Mouse (Mus musculus): Measurements from ENCODE around the gene Hip1r. TPM values are rescaled to one million over a fixed set of nuclear protein-coding genes. Genes with fewer than 3 reads are reported as not detected.

Hip1r gene
- polyA plus RNA-seq, 1 experiment from 2014 or later: 7.9 TPM

GRCm38 (mm10) chr5:124036836-124037235, 63.4 kb downstream of the Hip1r start:
- H3K4me3 ChIP-seq (replicated peaks): no peak overlapping the region
- no peak for ATAC-seq (ENCODE audit: insufficient number of reproducible peaks, insufficient read depth, low FRiP score, low TSS enrichment, low read depth)
- H3K9ac ChIP-seq (replicated peaks): no peak overlapping the region
- H3K36me3 ChIP-seq: no peaks in the 10 kb centered on the region
- H3K27me3 ChIP-seq: no peaks in the 10 kb centered on the region
- no peaks in the 10 kb centered on the region for H3K4me1 ChIP-seq (replicated peaks)
- H3K9me3 ChIP-seq: no peaks in the 10 kb centered on the region
- H3K27ac ChIP-seq: no peak overlapping the region
- 82% methylated on average over 5 of the region's 5 CpGs for WGBS
- H3K4me2 ChIP-seq: no peak overlapping the region

- Histone ChIP-seq H3K27ac (no peak overlapping the region), H3K4me2 (no peak overlapping the region), H3K4me1 (replicated peaks) (no peaks in the 10 kb centered on the region), H3K27me3 (no peaks in the 10 kb centered on the region), H3K9ac (replicated peaks) (no peak overlapping the region), H3K4me3 (replicated peaks) (no peak overlapping the region), H3K9me3 (no peaks in the 10 kb centered on the region), H3K36me3 (no peaks in the 10 kb centered on the region)
- ATAC-seq (ENCODE audit: insufficient number of reproducible peaks, insufficient read depth, low FRiP score, low TSS enrichment, low read depth): no peak
- WGBS: 88% methylated on average over 6 of the region's 6 CpGs
These were observed 66.2 kb downstream of the Hip1r start for GRCm38 (mm10) chr5:124039602-124040001.

- no peak overlapping the region for H3K27ac ChIP-seq
- H3K4me1 ChIP-seq (replicated peaks): no peaks in the 10 kb centered on the region
- no peaks in the 10 kb centered on the region for H3K9me3 ChIP-seq
- H3K4me3 ChIP-seq (replicated peaks): no peak overlapping the region
- WGBS: 71% methylated on average over 9 of the region's 9 CpGs
- no peaks in the 10 kb centered on the region for H3K27me3 ChIP-seq
- H3K4me2 ChIP-seq: no peak overlapping the region
- no peak for ATAC-seq (ENCODE audit: insufficient number of reproducible peaks, insufficient read depth, low FRiP score, low TSS enrichment, low read depth)
- no peak overlapping the region for H3K9ac ChIP-seq (replicated peaks)
- H3K36me3 ChIP-seq: no peaks in the 10 kb centered on the region
These were observed 67.7 kb downstream of the Hip1r start for GRCm38 (mm10) chr5:124041097-124041496.

- peak overlapping the region; percentile 31 for H3K27ac ChIP-seq
These were observed 70.0 kb downstream of the Hip1r start for GRCm38 (mm10) chr5:124043212-124043978.

GRCm38 (mm10) chr5:124043999-124044398, 70.6 kb downstream of the Hip1r start:
- H3K36me3 ChIP-seq: no peaks in the 10 kb centered on the region
- no peak for ATAC-seq (ENCODE audit: insufficient number of reproducible peaks, insufficient read depth, low FRiP score, low TSS enrichment, low read depth)
- H3K27me3 ChIP-seq: no peaks in the 10 kb centered on the region
- H3K9ac ChIP-seq (replicated peaks): no peak overlapping the region
- H3K4me2 ChIP-seq: no peak overlapping the region
- no peaks in the 10 kb centered on the region for H3K4me1 ChIP-seq (replicated peaks)
- no peak overlapping the region; the same call in 1 of the 2 replicates for H3K27ac ChIP-seq
- H3K9me3 ChIP-seq: no peaks in the 10 kb centered on the region
- WGBS: 93% methylated on average over 5 of the region's 5 CpGs
- no peak overlapping the region for H3K4me3 ChIP-seq (replicated peaks)

More at GRCm38 (mm10) chr5:124043212-124043978, 70.0 kb downstream of the Hip1r start:
- H3K36me3 ChIP-seq: no peaks in the 10 kb centered on the region
- no peak overlapping the region for H3K9ac ChIP-seq (replicated peaks)
- no peaks in the 10 kb centered on the region for H3K27me3 ChIP-seq
- ATAC-seq (ENCODE audit: insufficient number of reproducible peaks, insufficient read depth, low FRiP score, low TSS enrichment, low read depth): no peak
- no peak overlapping the region for H3K4me2 ChIP-seq
- H3K9me3 ChIP-seq: no peaks in the 10 kb centered on the region
- no peaks in the 10 kb centered on the region for H3K4me1 ChIP-seq (replicated peaks)
- H3K4me3 ChIP-seq (replicated peaks): no peak overlapping the region
- whole genome bisulfite sequencing: 47% methylated on average over 10 of the region's 10 CpGs

GRCm38 (mm10) chr5:124045453-124046010, 72.1 kb downstream of the Hip1r start:
- no peak overlapping the region for H3K27ac ChIP-seq
- ATAC-seq (ENCODE audit: insufficient number of reproducible peaks, insufficient read depth, low FRiP score, low TSS enrichment, low read depth): no peak
- H3K27me3 ChIP-seq: no peaks in the 10 kb centered on the region
- H3K4me3 ChIP-seq (replicated peaks): no peak overlapping the region
- no peak overlapping the region for H3K4me2 ChIP-seq
- no peaks in the 10 kb centered on the region for H3K9me3 ChIP-seq
- H3K9ac ChIP-seq (replicated peaks): no peak overlapping the region
- peaks cover 13% of the 10 kb centered on the region for H3K4me1 ChIP-seq (replicated peaks)
- WGBS: 30% methylated on average over 11 of the region's 11 CpGs
- H3K36me3 ChIP-seq: no peaks in the 10 kb centered on the region

- ATAC-seq (ENCODE audit: insufficient number of reproducible peaks, insufficient read depth, low FRiP score, low TSS enrichment, low read depth): no peak
- Histone ChIP-seq H3K4me3 (replicated peaks) (no peak overlapping the region), H3K4me1 (replicated peaks) (peaks cover 15% of the 10 kb centered on the region), H3K27me3 (no peaks in the 10 kb centered on the region), H3K36me3 (no peaks in the 10 kb centered on the region), H3K9ac (replicated peaks) (no peak overlapping the region), H3K9me3 (no peaks in the 10 kb centered on the region), H3K27ac (no peak overlapping the region), H3K4me2 (no peak overlapping the region)
- 81% methylated on average over 7 of the region's 7 CpGs for WGBS
These were observed 73.4 kb downstream of the Hip1r start for GRCm38 (mm10) chr5:124046741-124047401.

GRCm38 (mm10) chr5:124049249-124050045, 76.0 kb downstream of the Hip1r start:
- Histone ChIP-seq H3K4me2 (no peak overlapping the region), H3K4me1 (replicated peaks) (peaks cover 15% of the 10 kb centered on the region), H3K36me3 (no peaks in the 10 kb centered on the region), H3K27ac (peak overlapping the region; percentile 75), H3K9me3 (no peaks in the 10 kb centered on the region), H3K27me3 (no peaks in the 10 kb centered on the region), H3K4me3 (replicated peaks) (no peak overlapping the region), H3K9ac (replicated peaks) (no peak overlapping the region; the same call in 1 of the 2 replicates)
- WGBS: 77% methylated on average over 15 of the region's 15 CpGs
- ATAC-seq (ENCODE audit: insufficient number of reproducible peaks, insufficient read depth, low FRiP score, low TSS enrichment, low read depth): no peak

GRCm38 (mm10) chr5:124050095-124051050, 76.9 kb downstream of the Hip1r start:
- Histone ChIP-seq H3K9ac (replicated peaks) (no peak overlapping the region; the same call in 1 of the 2 replicates), H3K9me3 (no peaks in the 10 kb centered on the region), H3K4me1 (replicated peaks) (peaks cover 15% of the 10 kb centered on the region), H3K4me2 (no peak overlapping the region), H3K27me3 (no peaks in the 10 kb centered on the region), H3K27ac (peak overlapping the region; percentile 75), H3K4me3 (replicated peaks) (no peak overlapping the region), H3K36me3 (no peaks in the 10 kb centered on the region)
- 43% methylated on average over 14 of the region's 14 CpGs for WGBS
- ATAC-seq (ENCODE audit: insufficient number of reproducible peaks, insufficient read depth, low FRiP score, low TSS enrichment, low read depth): no peak

GRCm38 (mm10) chr5:124051899-124052491, 78.6 kb downstream of the Hip1r start:
- no peaks in the 10 kb centered on the region for H3K27me3 ChIP-seq
- H3K27ac ChIP-seq: no peak overlapping the region
- H3K9ac ChIP-seq (replicated peaks): no peak overlapping the region
- no peak overlapping the region for H3K4me2 ChIP-seq
- H3K4me3 ChIP-seq (replicated peaks): no peak overlapping the region
- no peaks in the 10 kb centered on the region for H3K36me3 ChIP-seq
- 83% methylated on average over 11 of the region's 11 CpGs for WGBS
- peaks cover 5% of the 10 kb centered on the region for H3K9me3 ChIP-seq
- peaks cover 15% of the 10 kb centered on the region for H3K4me1 ChIP-seq (replicated peaks)
- no peak for ATAC-seq (ENCODE audit: insufficient number of reproducible peaks, insufficient read depth, low FRiP score, low TSS enrichment, low read depth)

Measured in limb, embryonic 12.5 days (tissue).